In genomic region chr12:24645901-24646300, GRCm38 (mm10) we compare ENCODE assay signal across 20 mouse cellular contexts. TPM values are rescaled to one million over a fixed set of nuclear protein-coding genes. Genes with fewer than 3 reads are reported as not detected.
A peak's percentile ranks its signal among the peaks of the same experiment; 100 is the strongest.
DNase-seq lines count a peak whose midpoint lies in the region; ATAC-seq and TF ChIP-seq lines count a peak whose summit lies in the region.
"Had no signal": no experiment of that assay in that cellular context is flagged by ENCODE, and none has a peak within 500 bp of the region (broad histone marks: within the 10 kb centered on the region; RNA-seq: fewer than 3 reads in every experiment).

No protein-coding gene starts in this region.

- peak overlapping the region; percentile 94 for H3K27ac ChIP-seq in liver, embryonic 12.5 days
- no peak overlapping the region for H3K27ac ChIP-seq in thymus, adult 2 months (ENCODE audit: control insufficient read depth, insufficient read depth, low read length)
- H3K27ac ChIP-seq: forebrain, embryonic 13.5 days had no signal

- TF ChIP-seq POLR2A in thymus, adult 2 months (IDR thresholded peaks at IDR 0.05; ENCODE audit: control insufficient read depth, extremely low read depth, insufficient read depth, low read length, poor library complexity) = no peak

- peak; percentile 77 for ATAC-seq in liver, embryonic 12.5 days
- peak; percentile 49 for ATAC-seq in megakaryocyte-erythroid progenitor cell, adult 5-6 weeks (replicated peaks; ENCODE audit: low FRiP score, low TSS enrichment, poor library complexity, severe bottlenecking)
- ATAC-seq: activated CD4-positive, CD25-positive, alpha-beta regulatory T cell, adult 4 months; forebrain, embryonic 13.5 days; Patski had no signal

- 23% methylated on average over 6 of the region's 6 CpGs for WGBS in liver, embryonic 12.5 days (ENCODE audit: insufficient replicate concordance)
- WGBS in thymus, adult 2 months = 92% methylated on average over 6 of the region's 6 CpGs

- peak; percentile 22 to 56 for DNase-seq in spleen, postnatal 36 days (ENCODE audit: low spot score in 2 of 2)
- no peak for DNase-seq in spleen, adult 18-20 months
- peak; percentile 49 for DNase-seq in c-Kit-negative CD71-positive TER-119-positive erythroid progenitor cells, embryonic 14.5 days (ENCODE audit: low read depth, low spot score)
- no peak for DNase-seq in thymus, adult 2 months
- DNase-seq in kidney, postnatal 10 days = no peak
- DNase-seq: adrenal gland, postnatal 10 days; B cell, adult 2 months; cerebellum, adult 11-12 months; cerebellum, postnatal 36 days; gastrocnemius, postnatal 10 days; heart, adult 11 months; kidney, adult 11 months; lung, adult 2 months; right cerebral cortex, adult 18-20 months had no signal

- H3K4me1 ChIP-seq in liver, embryonic 12.5 days = peaks cover 88% of the 10 kb centered on the region
- peaks cover 8% of the 10 kb centered on the region for H3K4me1 ChIP-seq in thymus, adult 2 months (replicated peaks; ENCODE audit: control insufficient read depth, insufficient read depth, low read length)

- H3K4me3 ChIP-seq in liver, embryonic 12.5 days = peak overlapping the region; percentile 36
- no peak overlapping the region for H3K4me3 ChIP-seq in thymus, adult 2 months (ENCODE audit: control insufficient read depth, insufficient read depth, low read length)
- H3K4me3 ChIP-seq: forebrain, embryonic 13.5 days had no signal

- TF ChIP-seq CTCF in thymus, adult 2 months (IDR thresholded peaks at IDR 0.05; ENCODE audit: borderline replicate concordance, control insufficient read depth, extremely low read depth, insufficient read depth, low read length, poor library complexity) = no peak

- H3K36me3 ChIP-seq in liver, embryonic 12.5 days = no peaks in the 10 kb centered on the region
- H3K36me3 ChIP-seq in thymus, adult 2 months (ENCODE audit: control insufficient read depth, insufficient read depth, low read length) = no peaks in the 10 kb centered on the region

- peak overlapping the region; percentile 67 for H3K9ac ChIP-seq in liver, embryonic 12.5 days
- H3K9ac ChIP-seq: forebrain, embryonic 13.5 days had no signal

- no peaks in the 10 kb centered on the region for H3K27me3 ChIP-seq in liver, embryonic 12.5 days (replicated peaks)
- no peaks in the 10 kb centered on the region for H3K27me3 ChIP-seq in thymus, adult 2 months (ENCODE audit: control insufficient read depth, insufficient read depth, low read length)
- H3K27me3 ChIP-seq: forebrain, embryonic 13.5 days; Patski had no signal

- H3K9me3 ChIP-seq in liver, embryonic 12.5 days (replicated peaks) = no peaks in the 10 kb centered on the region
- H3K9me3 ChIP-seq: forebrain, embryonic 13.5 days had no signal

- H3K4me2 ChIP-seq in liver, embryonic 12.5 days = peak overlapping the region; percentile 65
- H3K4me2 ChIP-seq: forebrain, embryonic 13.5 days had no signal

RNA-seq across cellular contexts. Expression of gene Klf11, which starts 5.2 kb away (rescaled TPM):
- polyA plus RNA-seq in liver, embryonic 12.5 days (2016; fragmentation: Nextera tagmentation; extraction: Ambion mirVana) = 9.2 and 10.6 TPM in 2 replicates
- 10.9 and 16.6 TPM in 2 replicates for total RNA-seq in megakaryocyte-erythroid progenitor cell, adult 5-6 weeks (2014; fragmentation: Nextera tagmentation)
- total RNA-seq in megakaryocyte-erythroid progenitor cell, adult 5-6 weeks (2017) = 15.7 and 18.6 TPM in 2 replicates
- polyA plus RNA-seq in thymus, adult 2 months (2012; rRNA removed) = 4.9 and 6.5 TPM in 2 replicates

RNA-seq across cellular contexts. Expression of gene Cys1, which starts 35.7 kb away (rescaled TPM):
- polyA plus RNA-seq in liver, embryonic 12.5 days (2016; fragmentation: Nextera tagmentation; extraction: Ambion mirVana) = 0.56 and 1.0 TPM in 2 replicates
- total RNA-seq in megakaryocyte-erythroid progenitor cell, adult 5-6 weeks (2014; fragmentation: Nextera tagmentation) = not detected in 2 replicates
- not detected in 2 replicates for total RNA-seq in megakaryocyte-erythroid progenitor cell, adult 5-6 weeks (2017)
- 1.6 and 3.4 TPM in 2 replicates for polyA plus RNA-seq in thymus, adult 2 months (2012; rRNA removed)
- total RNA-seq: hematopoietic stem cell, adult 5-6 weeks had no signal

Comparison
In these comparisons a context has a peak if more than half of its experiments do, and no peak if none do; other contexts are left out.
1. DNase-seq: peak in spleen, postnatal 36 days (2 of 2) and c-Kit-negative CD71-positive TER-119-positive erythroid progenitor cells, embryonic 14.5 days (single experiment); none in spleen, adult 18-20 months (0 of 2), thymus, adult 2 months (single experiment) and kidney, postnatal 10 days (single experiment).